Mouse (Mus musculus) hindbrain, embryonic 10.5 days (tissue): ENCODE data around the gene Aldh1l1. TPM values are rescaled to one million over a fixed set of nuclear protein-coding genes. Genes with fewer than 3 reads are reported as not detected.
A peak's percentile ranks its signal among the peaks of the same experiment; 100 is the strongest.

ENCODE experiments used
- DNase-seq: peaks from one replicate; pipeline ENCODE4 v3.0.0-alpha.2; 2017; ENCODE audit warnings: low spot score
- H3K27ac ChIP-seq: fragments of 300-500 bp; sonication (generic); 2 replicates; pipeline ENCODE4 v1.5.1; 2016; ENCODE audit warnings: mild to moderate bottlenecking, moderate library complexity
- H3K27me3 ChIP-seq: fragments of 300-500 bp; sonication (generic); 2 replicates; pipeline ENCODE4 v1.6.1; 2016; ENCODE audit warnings: mild to moderate bottlenecking; ENCODE audit not compliant: poor library complexity, insufficient read depth, severe bottlenecking
- H3K36me3 ChIP-seq: fragments of 300-500 bp; sonication (generic); 2 replicates; pipeline ENCODE4 v1.6.1; 2016; ENCODE audit warnings: mild to moderate bottlenecking, moderate library complexity
- H3K4me1 ChIP-seq: fragments of 300-500 bp; sonication (generic); replicated peaks from 2 replicates; pipeline ENCODE4 v1.6.1; 2016; ENCODE audit warnings: mild to moderate bottlenecking
- H3K4me3 ChIP-seq: fragments of 300-500 bp; sonication (generic); 2 replicates; pipeline ENCODE4 v1.5.1; 2016; ENCODE audit warnings: mild to moderate bottlenecking, moderate library complexity
- H3K9me3 ChIP-seq: fragments of 300-500 bp; sonication (generic); 2 replicates; pipeline ENCODE4 v1.6.1; 2016; ENCODE audit warnings: mild to moderate bottlenecking, moderate library complexity
- WGBS: fragments of 180-500 bp; shearing (Covaris S2); methylation state at CpG from one replicate; pipeline ENCODE4 v1.1.7; 2016; 5-methylcytosine and 5-hydroxymethylcytosine counted together
- polyA plus RNA-seq: library from polyadenylated mRNA; unstranded; fragments of >200 nt; fragmentation: Nextera tagmentation; extraction: Ambion mirVana; gene quantifications from 2 replicates; pipeline ENCODE4 v1.2.1, GENCODE M21; 2016

Gene Aldh1l1
- polyA plus RNA-seq, 1 experiment from 2014 or later: 2.9 TPM

DNA sequence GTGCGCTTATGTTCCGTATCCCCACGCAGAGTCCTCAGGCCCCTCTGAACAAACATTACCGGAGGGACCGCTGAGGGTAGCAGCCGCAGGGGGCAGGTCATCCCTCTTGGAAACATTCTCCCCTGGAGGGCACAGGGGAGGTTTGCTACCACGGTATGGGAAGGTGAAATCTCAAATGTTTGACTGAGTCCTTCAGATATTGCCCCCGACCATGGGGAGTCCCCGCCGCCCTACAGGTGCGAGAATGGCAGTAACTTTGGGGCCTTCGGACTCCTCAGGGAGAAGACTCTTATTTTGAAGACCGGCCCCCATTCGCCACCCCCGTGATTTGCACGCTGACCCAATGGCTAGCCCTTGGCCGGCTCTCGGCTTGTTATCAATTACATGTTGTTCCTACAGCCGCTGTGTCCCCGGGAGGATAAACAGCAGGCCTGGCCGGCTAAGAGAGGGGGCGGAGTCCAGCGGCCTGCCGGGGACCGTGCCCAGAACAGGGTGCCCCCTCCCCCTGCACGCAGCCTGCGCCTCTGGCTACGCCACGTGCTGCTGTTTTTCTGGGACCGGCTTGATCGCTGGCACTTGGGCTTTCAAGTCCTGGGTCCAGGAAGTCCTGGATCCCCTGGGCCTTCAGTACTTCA is 22.9 kb upstream of the Aldh1l1 start:
- H3K27me3 ChIP-seq: peaks cover 55% of the 10 kb centered on the region
- H3K36me3 ChIP-seq: 0 out of 2 replicates have a peak, but pooled peaks cover 3% of the 10 kb centered on the region
- peaks cover 27% of the 10 kb centered on the region for H3K4me1 ChIP-seq
- H3K27ac ChIP-seq: peak overlapping the region; percentile 85
- WGBS: 1% methylated on average over 31 of the region's 31 CpGs
- H3K4me3 ChIP-seq: peak overlapping the region; percentile 76
- DNase-seq: peak; percentile 73
- no peaks in the 10 kb centered on the region for H3K9me3 ChIP-seq

DNA sequence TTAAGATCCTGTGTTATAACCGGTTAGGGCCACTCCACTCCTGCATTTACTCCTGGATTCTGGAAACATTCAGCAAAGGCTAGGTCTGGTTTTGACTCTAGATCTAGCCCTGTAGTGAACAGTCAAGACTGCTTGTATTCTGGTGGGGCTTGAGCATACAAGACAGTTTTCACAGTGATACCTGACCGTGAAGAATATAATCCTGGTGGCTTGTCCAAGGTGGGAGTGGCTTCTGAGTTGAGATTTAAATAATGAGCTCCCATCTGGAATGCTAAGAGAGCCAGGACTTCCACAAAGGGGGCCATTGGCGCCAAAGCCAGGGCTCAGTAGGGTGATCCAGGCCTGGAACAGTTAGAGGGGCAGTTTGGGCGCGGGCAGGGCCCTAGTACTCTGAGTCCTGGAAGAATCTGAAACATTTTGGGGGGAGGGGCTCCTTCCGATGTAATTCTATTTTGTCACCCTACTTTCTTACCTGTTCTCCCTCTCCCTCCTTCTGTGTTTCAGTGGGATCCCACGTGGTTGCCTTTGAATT is 22.3 kb upstream of the Aldh1l1 start:
- peaks cover 27% of the 10 kb centered on the region for H3K4me1 ChIP-seq
- peaks cover 55% of the 10 kb centered on the region for H3K27me3 ChIP-seq
- H3K4me3 ChIP-seq: peak overlapping the region; percentile 76
- H3K36me3 ChIP-seq: 0 out of 2 replicates have a peak, but pooled peaks cover 3% of the 10 kb centered on the region
- no peak overlapping the region for H3K27ac ChIP-seq
- WGBS: 40% methylated on average over 7 of the region's 7 CpGs
- no peak for DNase-seq
- no peaks in the 10 kb centered on the region for H3K9me3 ChIP-seq

DNA sequence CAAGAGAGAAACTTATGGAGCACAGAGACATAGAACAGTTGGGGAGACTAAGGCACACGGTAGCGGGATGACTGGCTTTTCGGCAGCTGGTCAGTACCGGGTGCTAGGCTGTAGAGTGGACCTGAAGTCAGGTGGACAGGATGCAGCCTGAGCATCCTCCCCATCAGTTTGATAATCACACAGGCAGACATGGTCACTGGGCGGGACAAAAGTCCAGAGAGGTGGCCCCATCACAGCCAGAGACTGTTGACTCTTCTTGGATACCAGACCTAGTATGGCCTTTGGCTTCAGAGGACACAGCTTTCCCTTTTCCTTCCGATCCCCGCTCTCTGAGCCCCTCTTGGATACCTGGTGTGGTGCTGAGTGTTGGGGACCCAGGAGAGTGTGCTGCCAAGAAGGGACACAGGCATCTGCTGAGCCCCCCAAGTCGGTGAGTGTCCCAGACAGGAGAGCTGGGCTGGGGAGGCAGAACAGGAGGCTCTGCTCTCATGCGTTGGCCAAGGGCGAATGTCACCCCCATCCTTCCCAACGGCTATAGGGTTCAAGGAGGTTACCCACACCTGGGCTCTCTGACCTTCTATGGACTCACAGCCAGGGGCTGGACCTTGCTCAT is 21.1 kb upstream of the Aldh1l1 start:
- no peak overlapping the region for H3K4me3 ChIP-seq
- peaks cover 48% of the 10 kb centered on the region for H3K27me3 ChIP-seq
- H3K9me3 ChIP-seq: no peaks in the 10 kb centered on the region
- DNase-seq: no peak
- H3K4me1 ChIP-seq: peaks cover 27% of the 10 kb centered on the region
- WGBS: 91% methylated on average over 11 of the region's 11 CpGs
- no peak overlapping the region for H3K27ac ChIP-seq
- 0 out of 2 replicates have a peak, but pooled peaks cover 3% of the 10 kb centered on the region for H3K36me3 ChIP-seq

DNA sequence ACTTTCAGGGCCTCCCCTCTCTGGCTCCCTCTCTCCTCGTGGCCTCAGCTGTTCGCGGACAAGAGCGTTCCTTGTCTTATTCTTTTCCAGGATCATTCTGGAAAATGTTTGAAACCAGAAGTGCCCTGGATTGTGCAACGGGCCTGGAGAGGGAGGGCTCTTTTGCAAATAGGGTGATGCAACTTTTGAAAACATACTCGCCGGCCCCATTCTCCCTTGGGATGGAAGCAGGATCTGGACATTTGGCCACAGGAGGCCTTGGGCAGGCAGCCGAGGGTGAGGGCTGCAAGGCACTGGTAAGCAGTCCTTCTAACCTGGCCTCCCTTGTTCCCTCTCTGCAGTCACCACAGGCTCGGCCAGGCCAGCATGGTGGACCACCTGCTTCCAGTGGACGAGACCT is 20.1 kb upstream of the Aldh1l1 start:
- 84% methylated on average over 10 of the region's 10 CpGs for WGBS
- Histone ChIP-seq H3K36me3 (0 out of 2 replicates have a peak, but pooled peaks cover 3% of the 10 kb centered on the region), H3K9me3 (no peaks in the 10 kb centered on the region), H3K27me3 (peaks cover 38% of the 10 kb centered on the region), H3K4me1 (peaks cover 31% of the 10 kb centered on the region), H3K4me3 (no peak overlapping the region), H3K27ac (no peak overlapping the region)
- no peak for DNase-seq

DNA sequence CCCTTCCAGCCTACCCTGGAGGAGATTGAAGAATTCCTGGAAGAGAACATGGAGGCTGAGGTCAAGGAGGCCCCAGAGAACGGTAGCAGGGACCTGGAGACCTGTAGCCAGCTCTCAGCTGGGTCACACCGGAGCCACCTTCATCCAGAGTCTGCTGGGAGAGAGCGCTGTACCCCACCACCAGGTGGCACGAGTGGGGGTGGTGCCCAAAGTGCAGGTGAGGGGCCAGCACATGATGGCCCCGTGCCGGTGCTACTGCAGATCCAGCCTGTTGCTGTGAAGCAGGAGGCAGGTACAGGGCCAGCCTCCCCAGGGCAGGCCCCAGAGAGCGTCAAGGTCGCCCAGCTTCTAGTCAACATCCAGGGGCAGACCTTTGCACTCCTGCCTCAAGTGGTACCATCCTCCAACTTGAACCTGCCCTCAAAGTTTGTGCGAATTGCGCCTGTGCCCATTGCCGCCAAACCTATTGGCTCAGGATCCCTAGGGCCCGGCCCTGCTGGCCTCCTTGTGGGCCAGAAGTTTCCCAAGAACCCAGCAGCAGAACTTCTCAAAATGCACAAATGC is 19.3 kb upstream of the Aldh1l1 start:
- H3K4me1 ChIP-seq: peaks cover 34% of the 10 kb centered on the region
- H3K4me3 ChIP-seq: no peak overlapping the region
- WGBS: 92% methylated on average over 12 of the region's 12 CpGs
- H3K9me3 ChIP-seq: no peaks in the 10 kb centered on the region
- DNase-seq: no peak
- H3K36me3 ChIP-seq: 0 out of 2 replicates have a peak, but pooled peaks cover 3% of the 10 kb centered on the region
- no peak overlapping the region for H3K27ac ChIP-seq
- peaks cover 30% of the 10 kb centered on the region for H3K27me3 ChIP-seq

DNA sequence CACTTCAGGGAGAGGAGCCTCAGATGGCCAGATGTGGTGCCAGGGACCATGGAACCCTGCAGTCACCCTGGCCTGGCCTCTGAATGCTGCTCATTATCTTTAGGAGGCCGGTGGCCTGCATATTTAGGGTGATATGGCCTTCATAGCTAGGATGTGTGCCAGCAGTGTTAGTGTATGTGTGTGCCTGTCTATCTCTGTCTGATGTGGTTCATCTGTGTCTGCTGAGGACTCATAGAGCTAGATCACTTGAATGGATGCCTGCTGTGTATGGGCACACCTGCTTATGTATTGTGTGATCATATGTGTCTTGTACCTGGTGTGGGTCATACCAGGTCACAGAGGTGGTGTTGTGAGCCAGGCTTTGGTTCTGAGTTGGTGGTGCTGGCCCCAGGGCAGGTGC is 18.0 kb upstream of the Aldh1l1 start:
- Histone ChIP-seq H3K27me3 (peaks cover 21% of the 10 kb centered on the region), H3K4me3 (no peak overlapping the region), H3K27ac (no peak overlapping the region), H3K9me3 (no peaks in the 10 kb centered on the region), H3K36me3 (0 out of 2 replicates have a peak, but pooled peaks cover 3% of the 10 kb centered on the region), H3K4me1 (peaks cover 27% of the 10 kb centered on the region)
- WGBS: 75% methylated on average over 1 of the region's 1 CpGs
- no peak for DNase-seq

DNA sequence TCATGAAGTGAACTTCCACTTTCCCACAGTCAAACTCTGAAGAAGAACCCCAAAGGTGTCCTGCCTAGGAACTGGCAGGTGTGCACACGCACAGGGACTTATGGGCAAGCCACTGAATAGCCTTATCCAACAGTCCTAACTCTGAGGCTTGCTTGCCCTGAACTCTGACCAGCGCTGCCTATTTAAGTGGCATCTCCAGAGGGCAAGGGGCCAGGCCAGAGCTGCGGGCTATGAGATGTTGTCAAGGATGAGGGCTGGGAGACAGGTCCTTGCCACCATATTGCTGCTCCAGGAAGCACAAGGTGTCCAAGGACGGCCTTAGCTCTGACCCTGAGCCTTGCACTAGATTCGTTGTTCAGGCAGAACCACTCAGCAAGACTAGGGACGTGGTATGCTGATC is 17.2 kb upstream of the Aldh1l1 start:
- no peak overlapping the region for H3K4me3 ChIP-seq
- H3K4me1 ChIP-seq: peaks cover 19% of the 10 kb centered on the region
- peaks cover 14% of the 10 kb centered on the region for H3K27me3 ChIP-seq
- WGBS: 93% methylated on average over 6 of the region's 6 CpGs
- no peak overlapping the region for H3K27ac ChIP-seq
- H3K36me3 ChIP-seq: 0 out of 2 replicates have a peak, but pooled peaks cover 3% of the 10 kb centered on the region
- no peaks in the 10 kb centered on the region for H3K9me3 ChIP-seq
- no peak for DNase-seq

DNA sequence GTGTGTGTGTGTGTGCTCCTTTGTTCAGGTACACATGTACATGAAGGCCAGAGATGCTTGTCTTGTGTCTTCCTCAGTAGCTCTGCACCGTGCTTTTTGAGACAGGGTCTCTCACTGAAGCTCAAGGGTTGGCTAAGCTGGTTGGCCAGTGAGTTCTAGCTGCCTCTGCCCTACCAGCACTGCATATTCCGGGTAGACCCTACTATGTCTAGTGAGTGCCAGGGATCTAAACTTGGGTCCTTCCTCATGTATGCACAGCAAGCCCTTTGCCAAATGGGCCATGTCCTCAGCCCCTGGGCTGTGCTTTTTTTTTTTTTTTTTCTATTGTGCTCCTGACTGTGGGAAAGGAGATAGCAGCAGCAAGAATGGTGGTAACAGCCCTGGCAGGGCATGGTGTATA is 16.0 kb upstream of the Aldh1l1 start:
- 91% methylated on average over 2 of the region's 2 CpGs for WGBS

DNA sequence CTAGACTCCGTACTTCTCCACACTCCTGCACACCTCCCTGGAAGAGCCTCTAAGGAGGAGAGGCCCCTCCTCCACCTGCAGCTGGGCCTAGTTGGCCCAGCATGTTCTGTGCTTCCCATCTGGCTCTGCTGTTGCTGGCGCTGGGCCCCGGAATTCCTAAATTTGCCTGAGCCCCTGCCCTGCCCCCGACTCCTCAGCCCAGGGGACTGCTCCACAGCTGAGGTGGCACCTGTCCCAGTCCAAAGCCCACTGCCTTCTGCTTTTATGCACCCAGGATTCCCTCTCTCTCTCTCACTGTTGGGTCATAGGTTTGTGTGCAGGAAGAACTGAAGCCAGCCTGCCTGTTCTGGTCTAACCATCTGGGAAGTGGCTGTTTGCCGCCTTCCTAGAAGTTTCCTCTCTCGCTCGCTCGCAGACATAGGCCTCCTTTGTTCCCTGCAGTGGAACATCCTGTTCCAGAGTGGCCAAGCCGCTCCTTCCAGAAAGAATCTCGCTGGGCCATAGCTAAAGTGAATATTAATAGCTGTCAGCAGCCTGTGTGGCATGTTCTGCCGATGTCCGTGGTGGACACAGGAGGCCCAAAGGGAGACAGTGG is 15.2 kb upstream of the Aldh1l1 start:
- DNase-seq: peak; percentile 8
- no peaks in the 10 kb centered on the region for H3K9me3 ChIP-seq
- peak overlapping the region; percentile 59 for H3K27ac ChIP-seq
- peaks cover 29% of the 10 kb centered on the region for H3K4me1 ChIP-seq
- H3K27me3 ChIP-seq: no peaks in the 10 kb centered on the region
- no peak overlapping the region for H3K4me3 ChIP-seq
- H3K36me3 ChIP-seq: 0 out of 2 replicates have a peak, but pooled peaks cover 3% of the 10 kb centered on the region
- 65% methylated on average over 12 of the region's 12 CpGs for WGBS

More for the DNA sequence above, 16.0 kb upstream of the Aldh1l1 start:
- H3K27ac ChIP-seq: no peak overlapping the region
- no peak overlapping the region for H3K4me3 ChIP-seq
- H3K27me3 ChIP-seq: peaks cover 1% of the 10 kb centered on the region
- DNase-seq: no peak
- 0 out of 2 replicates have a peak, but pooled peaks cover 3% of the 10 kb centered on the region for H3K36me3 ChIP-seq
- H3K9me3 ChIP-seq: no peaks in the 10 kb centered on the region
- H3K4me1 ChIP-seq: peaks cover 21% of the 10 kb centered on the region

DNA sequence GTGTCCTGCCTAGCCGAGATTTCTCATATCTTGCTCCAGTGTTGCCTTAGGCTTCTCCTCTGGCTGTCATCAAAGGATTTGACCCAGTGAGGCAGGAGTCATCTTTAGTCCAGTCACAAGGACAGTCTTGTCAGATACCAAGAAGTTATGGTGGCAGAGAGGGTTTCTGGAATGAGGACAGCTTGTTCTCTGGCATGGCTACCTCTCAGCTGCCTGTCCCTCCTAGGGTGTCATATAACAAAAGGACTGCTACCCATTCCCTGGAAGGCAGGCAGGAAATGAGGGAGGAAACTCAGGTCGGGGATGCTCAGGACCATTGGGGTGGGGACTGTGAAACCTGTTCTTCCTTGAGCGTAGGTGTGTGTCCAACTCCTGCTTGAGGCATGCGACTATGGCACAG is 14.1 kb upstream of the Aldh1l1 start:
- no peaks in the 10 kb centered on the region for H3K36me3 ChIP-seq
- DNase-seq: no peak
- H3K27ac ChIP-seq: no peak overlapping the region
- H3K4me1 ChIP-seq: peaks cover 37% of the 10 kb centered on the region
- H3K9me3 ChIP-seq: no peaks in the 10 kb centered on the region
- H3K4me3 ChIP-seq: no peak overlapping the region
- 77% methylated on average over 4 of the region's 4 CpGs for WGBS
- H3K27me3 ChIP-seq: no peaks in the 10 kb centered on the region

DNA sequence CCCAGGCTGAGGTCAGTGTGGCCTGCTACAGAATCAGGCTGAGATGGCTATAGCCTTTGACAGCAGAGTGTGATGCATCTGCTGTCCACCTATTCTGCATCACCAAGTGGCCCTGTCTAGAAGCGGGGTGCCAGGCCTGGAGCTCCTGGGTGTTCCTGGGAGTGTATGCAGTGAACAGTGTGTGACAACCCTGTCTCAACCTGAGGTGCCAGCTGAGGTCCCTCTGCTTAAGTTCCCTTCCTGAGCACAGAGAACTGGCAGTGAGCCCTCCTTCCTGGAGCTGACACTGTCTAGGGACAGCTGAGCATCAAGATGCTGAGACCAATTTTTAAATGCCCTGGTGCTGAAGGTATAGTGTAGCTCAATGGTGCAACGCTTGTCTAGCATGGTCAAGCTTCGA is 13.5 kb upstream of the Aldh1l1 start:
- Histone ChIP-seq H3K4me1 (peaks cover 40% of the 10 kb centered on the region), H3K9me3 (no peaks in the 10 kb centered on the region), H3K27ac (no peak overlapping the region), H3K4me3 (no peak overlapping the region), H3K36me3 (no peaks in the 10 kb centered on the region), H3K27me3 (no peaks in the 10 kb centered on the region)
- DNase-seq: no peak
- WGBS: 91% methylated on average over 3 of the region's 3 CpGs

DNA sequence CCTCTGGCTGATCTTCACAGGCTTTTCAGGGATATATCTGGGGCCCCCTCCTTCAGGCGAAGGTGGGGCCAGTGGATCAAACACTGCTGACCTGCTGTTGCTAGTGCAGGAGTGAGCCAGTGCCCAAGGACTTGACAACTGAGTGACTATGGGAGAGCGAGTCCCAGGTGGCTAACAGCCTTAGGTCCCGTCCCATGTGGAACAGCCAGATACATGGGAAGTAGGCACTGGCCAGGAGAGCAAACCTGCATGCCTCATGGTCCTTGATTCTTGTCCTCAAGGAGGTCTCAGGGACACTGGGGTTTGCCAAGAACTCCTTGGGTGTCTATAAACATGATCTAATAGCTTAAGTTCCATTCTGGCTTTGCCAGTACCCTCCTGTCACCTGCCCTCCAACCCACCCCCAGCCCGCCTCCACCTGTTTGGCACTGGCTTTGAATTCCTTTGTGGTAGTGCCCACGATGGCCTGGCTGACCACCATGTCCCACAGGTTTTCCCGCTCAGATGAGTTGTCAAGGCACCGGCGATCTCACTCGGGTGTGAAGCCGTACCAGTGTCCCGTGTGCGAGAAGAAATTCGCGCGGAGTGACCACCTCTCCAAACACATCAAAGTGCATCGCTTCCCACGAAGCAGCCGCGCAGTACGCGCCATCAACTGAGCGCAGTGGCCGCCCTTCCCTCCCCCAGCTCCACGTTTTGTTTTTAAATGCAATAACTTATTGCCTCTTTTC is 12.4 kb upstream of the Aldh1l1 start:
- DNase-seq: no peak
- Histone ChIP-seq H3K27me3 (no peaks in the 10 kb centered on the region), H3K4me1 (peaks cover 40% of the 10 kb centered on the region), H3K27ac (no peak overlapping the region), H3K4me3 (no peak overlapping the region), H3K9me3 (no peaks in the 10 kb centered on the region), H3K36me3 (no peaks in the 10 kb centered on the region)
- 96% methylated on average over 24 of the region's 24 CpGs for WGBS
